Mouse (Mus musculus): ENCODE measurements around the gene Ank2. TPM values are rescaled to one million over a fixed set of nuclear protein-coding genes. Genes with fewer than 3 reads are reported as not detected.

The Ank2 gene
- polyA plus RNA-seq, 1 experiment, result 4.6 TPM

DNA sequence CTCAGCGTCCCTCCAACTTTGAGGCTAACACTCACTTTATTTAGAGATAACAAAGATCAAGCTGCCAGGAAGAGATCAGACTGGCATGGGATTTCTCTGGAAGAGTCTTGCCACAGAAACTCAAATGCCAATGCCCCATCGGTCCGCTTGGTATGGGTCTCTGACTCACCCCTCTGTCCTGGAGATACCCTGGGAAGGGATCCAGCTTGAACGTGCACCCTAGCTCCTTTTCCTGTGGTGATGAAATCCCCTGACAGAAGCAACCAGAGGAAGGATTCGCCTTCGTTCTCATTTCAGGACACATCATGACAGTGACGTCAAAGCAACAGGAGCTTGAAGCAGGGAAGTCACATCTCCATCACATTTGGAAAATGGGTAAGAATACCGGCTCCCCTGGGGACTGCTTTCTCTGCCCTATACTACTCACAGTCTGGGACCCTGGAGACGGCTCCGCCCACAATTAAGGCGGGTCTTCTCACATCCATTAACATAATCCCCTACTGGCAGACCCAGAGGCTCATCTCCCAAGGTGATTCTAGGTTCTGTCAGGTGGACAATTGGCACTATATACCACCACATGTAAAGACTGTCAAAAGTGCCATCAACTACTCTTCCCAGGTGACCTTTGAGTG lies 296.6 kb downstream of the Ank2 start:
- Histone ChIP-seq H3K4me3 (ENCODE audit: control insufficient read depth, insufficient read depth, low read length) (no peak overlapping the region), H3K4me1 (replicated peaks; ENCODE audit: control insufficient read depth, insufficient read depth, low read length) (no peaks in the 10 kb centered on the region), H3K36me3 (ENCODE audit: control insufficient read depth, insufficient read depth, low read length) (no peaks in the 10 kb centered on the region), H3K27ac (ENCODE audit: control insufficient read depth, insufficient read depth, low read length) (no peak overlapping the region), H3K27me3 (ENCODE audit: control insufficient read depth, insufficient read depth, low read length) (no peaks in the 10 kb centered on the region)
- WGBS, result 77% methylated on average over 11 of the region's 11 CpGs
- DNase-seq, result no peak
- TF ChIP-seq POLR2A (IDR thresholded peaks at IDR 0.05; ENCODE audit: control insufficient read depth, extremely low read depth, insufficient read depth, low read length, poor library complexity), result no peak
- no peak for TF ChIP-seq CTCF (IDR thresholded peaks at IDR 0.05; ENCODE audit: borderline replicate concordance, control insufficient read depth, extremely low read depth, insufficient read depth, low read length, poor library complexity)

GRCm38 (mm10) chr3:127200789-127201188 lies 298.4 kb downstream of the Ank2 start:
- WGBS, result 89% methylated on average over 3 of the region's 3 CpGs
- Histone ChIP-seq H3K27ac (ENCODE audit: control insufficient read depth, insufficient read depth, low read length) (no peak overlapping the region), H3K36me3 (ENCODE audit: control insufficient read depth, insufficient read depth, low read length) (no peaks in the 10 kb centered on the region), H3K4me3 (ENCODE audit: control insufficient read depth, insufficient read depth, low read length) (no peak overlapping the region), H3K4me1 (replicated peaks; ENCODE audit: control insufficient read depth, insufficient read depth, low read length) (no peaks in the 10 kb centered on the region), H3K27me3 (ENCODE audit: control insufficient read depth, insufficient read depth, low read length) (no peaks in the 10 kb centered on the region)
- DNase-seq, result no peak
- no peak for TF ChIP-seq POLR2A (IDR thresholded peaks at IDR 0.05; ENCODE audit: control insufficient read depth, extremely low read depth, insufficient read depth, low read length, poor library complexity)
- no peak for TF ChIP-seq CTCF (IDR thresholded peaks at IDR 0.05; ENCODE audit: borderline replicate concordance, control insufficient read depth, extremely low read depth, insufficient read depth, low read length, poor library complexity)

- Histone ChIP-seq H3K36me3 (ENCODE audit: control insufficient read depth, insufficient read depth, low read length) (no peaks in the 10 kb centered on the region), H3K4me3 (ENCODE audit: control insufficient read depth, insufficient read depth, low read length) (no peak overlapping the region), H3K27ac (ENCODE audit: control insufficient read depth, insufficient read depth, low read length) (no peak overlapping the region), H3K27me3 (ENCODE audit: control insufficient read depth, insufficient read depth, low read length) (no peaks in the 10 kb centered on the region), H3K4me1 (replicated peaks; ENCODE audit: control insufficient read depth, insufficient read depth, low read length) (no peaks in the 10 kb centered on the region)
- WGBS, result 97% methylated on average over 9 of the region's 9 CpGs
- TF ChIP-seq CTCF (IDR thresholded peaks at IDR 0.05; ENCODE audit: borderline replicate concordance, control insufficient read depth, extremely low read depth, insufficient read depth, low read length, poor library complexity), result no peak
- TF ChIP-seq POLR2A (IDR thresholded peaks at IDR 0.05; ENCODE audit: control insufficient read depth, extremely low read depth, insufficient read depth, low read length, poor library complexity), result no peak
- DNase-seq, result no peak
These were observed 300.0 kb downstream of the Ank2 start for GRCm38 (mm10) chr3:127199112-127199665.

DNA sequence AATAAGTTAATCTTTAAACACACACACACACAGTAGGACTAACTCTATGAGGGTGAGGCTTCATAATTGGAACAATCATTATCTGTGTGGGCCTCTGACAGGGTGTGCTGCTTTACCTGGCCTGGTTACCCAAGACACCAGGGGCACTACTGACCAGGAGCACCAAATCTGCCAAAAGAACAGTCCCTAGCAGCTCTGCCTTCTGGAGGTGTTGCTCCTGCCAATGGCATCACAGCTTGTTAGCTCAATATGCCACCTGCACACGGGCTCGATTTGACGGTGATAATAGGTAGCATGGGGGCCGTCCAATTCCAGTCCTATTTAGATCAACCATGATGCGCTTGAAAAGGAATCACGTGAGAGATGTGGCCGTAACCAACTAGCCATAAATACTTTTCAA lies 300.5 kb downstream of the Ank2 start:
- Histone ChIP-seq H3K4me3 (ENCODE audit: control insufficient read depth, insufficient read depth, low read length) (no peak overlapping the region), H3K4me1 (replicated peaks; ENCODE audit: control insufficient read depth, insufficient read depth, low read length) (no peaks in the 10 kb centered on the region), H3K36me3 (ENCODE audit: control insufficient read depth, insufficient read depth, low read length) (no peaks in the 10 kb centered on the region), H3K27ac (ENCODE audit: control insufficient read depth, insufficient read depth, low read length) (no peak overlapping the region), H3K27me3 (ENCODE audit: control insufficient read depth, insufficient read depth, low read length) (no peaks in the 10 kb centered on the region)
- no peak for DNase-seq
- TF ChIP-seq POLR2A (IDR thresholded peaks at IDR 0.05; ENCODE audit: control insufficient read depth, extremely low read depth, insufficient read depth, low read length, poor library complexity), result no peak
- TF ChIP-seq CTCF (IDR thresholded peaks at IDR 0.05; ENCODE audit: borderline replicate concordance, control insufficient read depth, extremely low read depth, insufficient read depth, low read length, poor library complexity), result no peak
- WGBS, result 98% methylated on average over 7 of the region's 7 CpGs

- 97% methylated on average over 5 of the region's 5 CpGs for WGBS
These were observed 310.4 kb downstream of the Ank2 start for GRCm38 (mm10) chr3:127188789-127189128.

DNA sequence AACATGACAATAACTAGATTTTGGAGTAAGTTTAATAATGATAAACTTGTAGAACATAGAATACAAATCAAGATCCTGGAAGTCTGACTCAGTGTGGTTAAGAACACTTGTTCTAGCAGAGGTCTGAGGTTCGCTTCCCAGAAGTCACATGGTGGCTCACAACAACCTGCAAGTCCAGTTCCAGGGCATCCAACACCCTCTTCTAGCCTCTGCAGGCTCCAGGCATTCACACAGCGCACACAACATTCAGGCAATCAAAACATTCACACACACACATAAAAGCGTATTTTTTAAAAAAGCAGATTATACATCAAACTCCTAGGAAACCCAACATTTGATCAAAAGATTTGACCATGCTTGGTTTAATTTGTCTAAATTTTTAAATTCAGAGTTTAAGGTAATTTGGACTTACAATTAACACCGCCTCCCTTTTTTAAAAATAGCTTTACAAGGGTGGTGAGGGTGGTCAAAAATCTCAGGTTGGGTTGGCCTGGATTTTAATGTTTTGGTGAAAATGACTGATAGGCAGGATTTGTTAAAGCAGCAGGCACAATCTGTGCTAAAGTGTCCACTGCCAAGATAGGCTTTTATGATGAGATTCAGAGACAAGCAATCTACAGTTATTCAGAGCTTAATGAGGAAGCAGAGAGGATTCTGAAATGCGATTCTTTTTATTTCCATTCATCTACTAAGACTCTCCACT lies 310.9 kb downstream of the Ank2 start:
- Histone ChIP-seq H3K36me3 (ENCODE audit: control insufficient read depth, insufficient read depth, low read length) (no peaks in the 10 kb centered on the region), H3K27ac (ENCODE audit: control insufficient read depth, insufficient read depth, low read length) (no peak overlapping the region), H3K4me3 (ENCODE audit: control insufficient read depth, insufficient read depth, low read length) (no peak overlapping the region), H3K27me3 (ENCODE audit: control insufficient read depth, insufficient read depth, low read length) (no peaks in the 10 kb centered on the region; the same call in 1 of the 2 replicates), H3K4me1 (replicated peaks; ENCODE audit: control insufficient read depth, insufficient read depth, low read length) (no peaks in the 10 kb centered on the region)
- no peak for TF ChIP-seq POLR2A (IDR thresholded peaks at IDR 0.05; ENCODE audit: control insufficient read depth, extremely low read depth, insufficient read depth, low read length, poor library complexity)
- no peak for TF ChIP-seq CTCF (IDR thresholded peaks at IDR 0.05; ENCODE audit: borderline replicate concordance, control insufficient read depth, extremely low read depth, insufficient read depth, low read length, poor library complexity)
- 92% methylated on average over 5 of the region's 5 CpGs for WGBS
- DNase-seq, result no peak

More at GRCm38 (mm10) chr3:127188789-127189128, 310.4 kb downstream of the Ank2 start:
- no peak overlapping the region for H3K4me3 ChIP-seq (ENCODE audit: control insufficient read depth, insufficient read depth, low read length)
- DNase-seq, result no peak
- H3K36me3 ChIP-seq (ENCODE audit: control insufficient read depth, insufficient read depth, low read length), result no peaks in the 10 kb centered on the region
- H3K4me1 ChIP-seq (replicated peaks; ENCODE audit: control insufficient read depth, insufficient read depth, low read length), result no peaks in the 10 kb centered on the region
- H3K27ac ChIP-seq (ENCODE audit: control insufficient read depth, insufficient read depth, low read length), result no peak overlapping the region
- H3K27me3 ChIP-seq (ENCODE audit: control insufficient read depth, insufficient read depth, low read length), result no peaks in the 10 kb centered on the region; the same call in 1 of the 2 replicates
- TF ChIP-seq CTCF (IDR thresholded peaks at IDR 0.05; ENCODE audit: borderline replicate concordance, control insufficient read depth, extremely low read depth, insufficient read depth, low read length, poor library complexity), result no peak
- TF ChIP-seq POLR2A (IDR thresholded peaks at IDR 0.05; ENCODE audit: control insufficient read depth, extremely low read depth, insufficient read depth, low read length, poor library complexity), result no peak

Measured in thymus, adult 2 months (tissue).